Mouse (Mus musculus): ENCODE data around the gene Cckbr.

DNA sequence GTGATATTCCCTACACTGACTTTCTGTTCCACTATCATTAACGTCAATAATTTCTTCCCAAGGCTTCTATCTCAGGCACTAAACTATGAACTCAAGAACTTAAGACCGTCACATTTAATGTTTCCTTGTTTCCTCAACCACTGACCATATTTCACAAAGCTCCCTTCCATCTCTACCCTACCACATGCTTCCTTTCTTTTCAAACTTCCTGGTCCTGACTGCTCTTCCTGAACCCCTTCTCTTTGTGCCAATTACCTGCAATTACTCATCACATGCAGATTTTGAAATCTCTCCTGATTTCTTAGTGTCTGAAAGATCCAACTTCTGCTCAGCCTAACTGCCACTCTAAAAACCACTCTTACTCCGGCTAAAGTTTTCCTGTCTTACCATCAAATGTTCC lies 45.2 kb upstream of the Cckbr start:
- TF ChIP-seq CHD2 (IDR thresholded peaks at IDR 0.05; ENCODE audit: low read length), result no peak
- no peak for TF ChIP-seq POLR2A (IDR thresholded peaks at IDR 0.05; ENCODE audit: control insufficient read depth in 1 of 2, insufficient read depth in 1 of 2, low read depth in 1 of 2, low read length in 2 of 2, poor library complexity in 1 of 2)
- no peak for TF ChIP-seq USF1 (IDR thresholded peaks at IDR 0.05; ENCODE audit: low read depth, low read length)
- TF ChIP-seq CTCF (IDR thresholded peaks at IDR 0.05 in 2 of 3, conservative IDR thresholded peaks at IDR 0.05 in 1 of 3; ENCODE audit: control insufficient read depth in 1 of 3, insufficient read depth in 1 of 3, low read depth in 2 of 3, low read length in 3 of 3, poor library complexity in 1 of 3, severe bottlenecking in 1 of 3), result no peak
- TF ChIP-seq MEF2A (IDR thresholded peaks at IDR 0.05; ENCODE audit: extremely low read depth, insufficient replicate concordance, low read depth, low read length, poor library complexity, severe bottlenecking), result no peak
- no peak for TF ChIP-seq RAD21 (IDR thresholded peaks at IDR 0.05; ENCODE audit: low read depth, low read length)
- no peak for TF ChIP-seq UBTF (IDR thresholded peaks at IDR 0.05; ENCODE audit: borderline replicate concordance, insufficient read depth, low read depth, low read length)
- no peak for TF ChIP-seq EP300 (IDR thresholded peaks at IDR 0.05; ENCODE audit: low read depth in 1 of 2, low read length in 2 of 2)
